Mouse (Mus musculus) midbrain, embryonic 13.5 days (tissue): ENCODE measurements around the gene Sec31b. TPM values are rescaled to one million over a fixed set of nuclear protein-coding genes. Genes with fewer than 3 reads are reported as not detected.

Source experiments
- ATAC-seq: fragments of 200-750 bp; cut with Nextera tagmentation; 2 replicates; pipeline ENCODE4 v1.8.0; 2017; ENCODE audit warnings: mild to moderate bottlenecking, moderate TSS enrichment, moderate library complexity
- H3K27ac ChIP-seq: fragments of 300-500 bp; sonication (generic); 2 replicates; pipeline ENCODE4 v1.5.1; 2015; ENCODE audit warnings: inconsistent platforms, mild to moderate bottlenecking, moderate library complexity
- H3K27me3 ChIP-seq: fragments of 300-500 bp; sonication (generic); 2 replicates; pipeline ENCODE4 v1.6.1; 2015; ENCODE audit warnings: mild to moderate bottlenecking, inconsistent platforms
- H3K36me3 ChIP-seq: fragments of 300-500 bp; sonication (generic); 2 replicates; pipeline ENCODE4 v1.6.1; 2015; ENCODE audit warnings: mild to moderate bottlenecking, inconsistent platforms
- H3K4me1 ChIP-seq: fragments of 300-500 bp; sonication (generic); replicated peaks from 2 replicates; pipeline ENCODE4 v1.6.1; 2015; ENCODE audit warnings: inconsistent platforms
- H3K4me2 ChIP-seq: fragments of 300-500 bp; sonication (generic); replicated peaks from 2 replicates; pipeline ENCODE4 v1.6.1; 2015; ENCODE audit warnings: moderate library complexity, mild to moderate bottlenecking, inconsistent platforms
- H3K4me3 ChIP-seq: fragments of 300-500 bp; sonication (generic); replicated peaks from 2 replicates; pipeline ENCODE4 v1.5.1; 2015; ENCODE audit warnings: mild to moderate bottlenecking, inconsistent platforms
- H3K9ac ChIP-seq: fragments of 300-500 bp; sonication (generic); replicated peaks from 2 replicates; pipeline ENCODE4 v1.6.1; 2015; ENCODE audit warnings: mild to moderate bottlenecking, inconsistent platforms
- H3K9me3 ChIP-seq: fragments of 300-500 bp; sonication (generic); 2 replicates; pipeline ENCODE4 v1.6.1; 2016; ENCODE audit warnings: mild to moderate bottlenecking, inconsistent platforms
- WGBS: fragments of 180-500 bp; shearing (Covaris S2); methylation state at CpG from one replicate; pipeline ENCODE4 v1.1.7; 2015; 5-methylcytosine and 5-hydroxymethylcytosine counted together
- polyA plus RNA-seq: library from polyadenylated mRNA; unstranded; fragments of >200 nt; fragmentation: Nextera tagmentation; extraction: Ambion mirVana; gene quantifications from 2 replicates; pipeline ENCODE4 v1.2.1, GENCODE M21; 2015

The Sec31b gene
- 0.17 and 0.41 TPM in 2 replicates for polyA plus RNA-seq

DNA sequence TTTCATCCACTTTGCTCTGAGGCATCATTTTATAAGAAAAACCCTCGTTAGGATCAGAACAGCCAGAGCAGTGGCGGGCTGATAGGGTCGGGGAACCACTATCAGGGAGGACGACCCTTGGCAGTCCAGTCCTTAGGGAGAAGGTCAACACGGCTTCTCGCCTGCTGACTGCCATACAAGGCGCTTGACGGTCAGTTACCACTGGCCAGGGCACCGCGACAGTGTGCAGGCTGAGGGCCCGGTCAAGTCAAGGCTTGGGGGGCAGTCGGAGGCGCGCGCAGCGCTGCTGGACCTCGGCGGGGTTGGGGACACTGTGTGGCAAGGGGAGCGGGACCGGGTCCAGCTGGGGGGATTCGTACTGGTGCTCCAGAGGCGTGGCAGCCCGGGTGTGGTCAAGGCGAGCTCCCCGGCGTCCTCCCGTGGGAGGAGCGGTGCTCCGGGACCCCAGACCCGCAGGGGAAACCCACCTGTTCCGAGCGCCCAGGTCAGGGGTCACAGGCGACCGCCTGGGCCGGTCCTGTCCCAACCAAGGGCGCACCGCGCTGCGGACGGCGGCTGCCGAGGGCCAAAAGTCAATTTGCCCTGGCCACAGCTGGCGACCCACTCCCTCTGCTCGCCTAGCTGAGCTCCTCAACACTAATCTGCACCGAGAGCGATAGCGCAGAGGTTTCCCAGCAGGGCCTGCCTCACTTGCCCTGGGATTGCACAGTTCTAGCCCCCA, at the start of gene Sec31b:
Gene Sec31b, minus strand, starts transcription at position 544 of the 721 bp plus-strand sequence.
- ATAC-seq, result peak; percentile 55
- Histone ChIP-seq H3K27me3 (peaks cover 51% of the 10 kb centered on the region), H3K4me2 (peak within 1 kb of the TSS; percentile 67), H3K4me1 (peaks cover 7% of the 10 kb centered on the region), H3K27ac (no peak within 1 kb of the TSS), H3K36me3 (peaks cover 28% of the 10 kb centered on the region), H3K9me3 (peaks cover 11% of the 10 kb centered on the region), H3K9ac (peak within 1 kb of the TSS; percentile 61; the same call in 1 of the 2 replicates), H3K4me3 (peak within 1 kb of the TSS; percentile 45)
- 2% methylated on average over 47 of the region's 47 CpGs for WGBS

- no peaks in the 10 kb centered on the region for H3K9me3 ChIP-seq
- no peak overlapping the region for H3K4me2 ChIP-seq
- no peak for ATAC-seq
- no peak overlapping the region for H3K27ac ChIP-seq
- H3K4me1 ChIP-seq, result no peaks in the 10 kb centered on the region
- H3K4me3 ChIP-seq, result no peak overlapping the region
- no peak overlapping the region for H3K9ac ChIP-seq
- no peaks in the 10 kb centered on the region for H3K36me3 ChIP-seq
- H3K27me3 ChIP-seq, result 0 out of 2 replicates have a peak, but pooled peaks cover 12% of the 10 kb centered on the region
- 96% methylated on average over 14 of the region's 14 CpGs for WGBS
Measured at GRCm38 (mm10) chr19:44594180-44594579, 48.5 kb upstream of the Sec31b start.

GRCm38 (mm10) chr19:44591638-44592037, 46.0 kb upstream of the Sec31b start:
- H3K4me1 ChIP-seq, result no peaks in the 10 kb centered on the region
- H3K27me3 ChIP-seq, result peaks cover 21% of the 10 kb centered on the region
- no peak overlapping the region for H3K4me3 ChIP-seq
- no peaks in the 10 kb centered on the region for H3K36me3 ChIP-seq
- no peak overlapping the region for H3K4me2 ChIP-seq
- H3K27ac ChIP-seq, result no peak overlapping the region
- no peak for ATAC-seq
- no peaks in the 10 kb centered on the region for H3K9me3 ChIP-seq
- 67% methylated on average over 6 of the region's 6 CpGs for WGBS
- no peak overlapping the region for H3K9ac ChIP-seq

- Histone ChIP-seq H3K9me3 (no peaks in the 10 kb centered on the region), H3K27ac (no peak overlapping the region), H3K36me3 (no peaks in the 10 kb centered on the region), H3K9ac (no peak overlapping the region), H3K4me3 (no peak overlapping the region), H3K4me2 (no peak overlapping the region), H3K27me3 (peaks cover 24% of the 10 kb centered on the region), H3K4me1 (no peaks in the 10 kb centered on the region)
- no peak for ATAC-seq
- WGBS, result 75% methylated on average over 18 of the region's 18 CpGs
Measured at GRCm38 (mm10) chr19:44590992-44591391, 45.3 kb upstream of the Sec31b start.

GRCm38 (mm10) chr19:44589591-44590223, 44.0 kb upstream of the Sec31b start:
- WGBS, result 51% methylated on average over 7 of the region's 7 CpGs
- Histone ChIP-seq H3K4me3 (no peak overlapping the region), H3K9me3 (no peaks in the 10 kb centered on the region), H3K27me3 (peaks cover 37% of the 10 kb centered on the region), H3K4me2 (no peak overlapping the region), H3K9ac (no peak overlapping the region), H3K36me3 (no peaks in the 10 kb centered on the region), H3K27ac (no peak overlapping the region), H3K4me1 (no peaks in the 10 kb centered on the region)
- ATAC-seq, result no peak

DNA sequence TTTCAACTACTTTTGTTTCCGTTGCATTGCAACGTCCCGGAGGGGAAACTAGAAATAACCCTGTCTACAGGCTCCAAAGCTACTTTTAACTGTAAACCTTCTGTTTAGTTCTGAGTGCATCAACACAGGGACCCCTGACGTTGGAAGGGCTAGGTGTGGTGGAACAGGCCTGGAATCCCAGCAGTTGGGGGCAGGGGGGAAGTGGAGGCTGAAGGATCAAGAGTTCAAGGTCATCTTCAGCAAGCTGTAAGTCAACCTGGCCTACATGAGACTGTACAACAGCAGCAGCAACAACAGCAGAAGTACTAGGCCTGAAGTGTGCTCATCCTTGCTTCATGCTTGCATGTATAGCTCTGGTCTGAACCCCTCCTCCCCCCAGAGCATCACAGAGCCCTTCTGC, 42.4 kb upstream of the Sec31b start:
- H3K27me3 ChIP-seq, result peaks cover 53% of the 10 kb centered on the region
- 44% methylated on average over 4 of the region's 4 CpGs for WGBS
- no peak overlapping the region for H3K27ac ChIP-seq
- H3K4me1 ChIP-seq, result no peaks in the 10 kb centered on the region
- no peak overlapping the region for H3K4me2 ChIP-seq
- no peaks in the 10 kb centered on the region for H3K9me3 ChIP-seq
- no peak overlapping the region; the same call in 1 of the 2 replicates for H3K9ac ChIP-seq
- no peaks in the 10 kb centered on the region for H3K36me3 ChIP-seq
- no peak overlapping the region for H3K4me3 ChIP-seq
- ATAC-seq, result no peak

GRCm38 (mm10) chr19:44582638-44583309, 37.1 kb upstream of the Sec31b start:
- H3K4me2 ChIP-seq, result no peak overlapping the region
- ATAC-seq, result peak; percentile 90
- H3K27ac ChIP-seq, result no peak overlapping the region
- peaks cover 48% of the 10 kb centered on the region for H3K27me3 ChIP-seq
- no peak overlapping the region for H3K9ac ChIP-seq
- H3K9me3 ChIP-seq, result no peaks in the 10 kb centered on the region
- H3K4me1 ChIP-seq, result no peaks in the 10 kb centered on the region
- no peak overlapping the region for H3K4me3 ChIP-seq
- 37% methylated on average over 9 of the region's 9 CpGs for WGBS
- H3K36me3 ChIP-seq, result no peaks in the 10 kb centered on the region

DNA sequence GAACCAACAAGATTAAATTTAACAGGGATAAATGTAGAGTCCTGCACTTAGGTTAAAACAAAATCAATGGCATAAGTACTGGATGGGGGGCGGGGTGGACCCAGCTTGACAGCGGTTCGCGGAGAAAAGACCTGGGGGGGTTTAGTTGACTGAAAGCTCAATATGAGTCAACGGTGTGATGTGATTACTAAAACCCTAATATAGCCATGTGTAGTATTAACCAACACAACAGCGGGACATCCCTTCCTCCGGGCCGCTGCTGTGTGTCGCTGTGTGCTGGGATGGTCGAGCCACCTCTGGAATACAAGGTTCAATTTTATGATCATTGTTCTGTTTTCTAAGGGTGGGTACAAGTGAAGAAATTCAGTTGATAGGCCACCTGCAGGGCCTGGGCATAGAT, 36.4 kb upstream of the Sec31b start:
- Histone ChIP-seq H3K9ac (no peak overlapping the region), H3K4me3 (no peak overlapping the region), H3K9me3 (no peaks in the 10 kb centered on the region), H3K36me3 (no peaks in the 10 kb centered on the region; the same call in 1 of the 2 replicates), H3K4me2 (no peak overlapping the region), H3K4me1 (no peaks in the 10 kb centered on the region), H3K27me3 (peaks cover 42% of the 10 kb centered on the region), H3K27ac (no peak overlapping the region)
- WGBS, result 79% methylated on average over 10 of the region's 10 CpGs
- ATAC-seq, result peak; percentile 18; the same call in 1 of the 2 replicates

- no peak overlapping the region for H3K27ac ChIP-seq
- H3K36me3 ChIP-seq, result peaks cover 28% of the 10 kb centered on the region
- H3K27me3 ChIP-seq, result peaks cover 2% of the 10 kb centered on the region; the same call in 1 of the 2 replicates
- ATAC-seq, result no peak
- H3K9ac ChIP-seq, result no peak overlapping the region
- H3K4me3 ChIP-seq, result no peak overlapping the region
- H3K9me3 ChIP-seq, result no peaks in the 10 kb centered on the region
- WGBS, result 77% methylated on average over 1 of the region's 1 CpGs
- H3K4me1 ChIP-seq, result no peaks in the 10 kb centered on the region
- no peak overlapping the region for H3K4me2 ChIP-seq
Measured at GRCm38 (mm10) chr19:44578038-44578437, 32.4 kb upstream of the Sec31b start.

DNA sequence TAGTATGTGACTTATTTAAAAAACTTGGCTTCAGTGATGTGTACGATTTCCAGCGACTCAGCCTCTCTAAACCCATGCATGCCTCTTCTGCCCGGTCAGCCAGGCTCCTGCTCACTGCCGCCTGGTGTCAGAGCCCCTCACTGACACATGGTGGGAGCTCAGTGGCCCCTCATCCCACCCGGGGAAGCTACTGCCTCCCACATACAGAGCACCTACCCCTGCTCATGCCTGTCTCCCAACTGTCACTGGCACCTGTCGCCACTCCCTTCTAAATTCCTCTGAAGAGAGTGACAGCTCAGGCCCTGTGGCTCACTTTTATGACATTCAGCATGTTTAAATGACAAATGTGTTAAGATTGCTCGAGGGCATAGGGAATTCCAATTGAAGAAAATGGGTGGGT, 30.6 kb upstream of the Sec31b start:
- H3K27ac ChIP-seq, result no peak overlapping the region
- no peak overlapping the region for H3K4me2 ChIP-seq
- no peaks in the 10 kb centered on the region for H3K9me3 ChIP-seq
- 87% methylated on average over 7 of the region's 7 CpGs for WGBS
- H3K4me1 ChIP-seq, result no peaks in the 10 kb centered on the region
- no peaks in the 10 kb centered on the region for H3K27me3 ChIP-seq
- H3K36me3 ChIP-seq, result peaks cover 46% of the 10 kb centered on the region
- no peak for ATAC-seq
- H3K9ac ChIP-seq, result no peak overlapping the region
- no peak overlapping the region for H3K4me3 ChIP-seq

GRCm38 (mm10) chr19:44567763-44568162, 22.1 kb upstream of the Sec31b start:
- Histone ChIP-seq H3K27me3 (no peaks in the 10 kb centered on the region), H3K27ac (no peak overlapping the region), H3K4me2 (no peak overlapping the region), H3K36me3 (peaks cover 81% of the 10 kb centered on the region), H3K4me3 (no peak overlapping the region), H3K4me1 (peaks cover 26% of the 10 kb centered on the region), H3K9me3 (no peaks in the 10 kb centered on the region), H3K9ac (no peak overlapping the region)
- ATAC-seq, result no peak
- WGBS, result 97% methylated on average over 3 of the region's 3 CpGs

DNA sequence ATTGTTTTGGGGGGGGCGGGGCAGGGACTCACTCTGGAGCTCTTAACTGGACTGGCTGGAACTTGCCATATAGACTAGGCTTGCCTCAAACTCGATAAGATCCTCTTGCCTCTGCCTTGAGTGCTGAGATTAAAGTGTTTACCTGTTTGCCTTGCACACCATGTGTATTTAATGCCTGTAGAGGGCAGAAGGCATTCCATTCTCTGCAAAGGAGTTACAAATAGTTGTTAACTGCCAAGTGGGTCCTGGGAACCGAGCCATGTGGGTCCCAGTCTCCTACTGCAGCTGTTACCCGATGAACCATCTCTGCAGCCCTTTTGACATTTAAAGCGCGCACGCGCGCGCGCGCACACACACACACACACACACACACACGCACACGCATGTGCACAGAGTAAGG, 18.3 kb upstream of the Sec31b start:
- Histone ChIP-seq H3K4me2 (peak overlapping the region; percentile 82), H3K9ac (no peak overlapping the region), H3K27ac (no peak overlapping the region), H3K27me3 (peaks cover 4% of the 10 kb centered on the region; the same call in 1 of the 2 replicates), H3K4me3 (peak overlapping the region; percentile 12), H3K4me1 (peaks cover 26% of the 10 kb centered on the region), H3K36me3 (peaks cover 44% of the 10 kb centered on the region), H3K9me3 (no peaks in the 10 kb centered on the region)
- ATAC-seq, result no peak
- WGBS, result 95% methylated on average over 14 of the region's 14 CpGs
